In genomic region chr13:97939433-97940160, GRCm38 (mm10) we compare ENCODE assay signal across 9 mouse cellular contexts.
DNase-seq lines count a peak whose midpoint lies in the region; ATAC-seq and TF ChIP-seq lines count a peak whose summit lies in the region.
"Had no signal": no experiment of that assay in that cellular context is flagged by ENCODE, and none has a peak within 500 bp of the region (broad histone marks: within the 10 kb centered on the region; RNA-seq: fewer than 3 reads in every experiment).

No protein-coding gene starts in this region.

- ATAC-seq in Patski, result peak; percentile 83

- peak; percentile 32 to 48 for DNase-seq in heart, adult 18-20 months
- no peak for DNase-seq in heart, postnatal 25 days (ENCODE audit: low spot score)
- peak; percentile 56 for DNase-seq in 416B (ENCODE audit: low read depth)
- DNase-seq in Patski (ENCODE audit: low read depth, low spot score), result no peak
- DNase-seq in kidney, adult 9 months, result peak; percentile 61
- peak; percentile 32 for DNase-seq in retina, postnatal 1 day
- no peak for DNase-seq in frontal cortex, postnatal 14 days (ENCODE audit: low spot score in 2 of 2)
- DNase-seq in cerebellum, adult 9-10 months, result no peak

- in situ Hi-C loops in Patski (cut with MboI; ENCODE audit: low pct_unique_long_range_greater_than_20kb), result loop anchor here (5.0 to 10.0 kb wide), 2 partner anchors 275 to 707 kb away; no protein-coding TSS in a partner anchor

- CTCF ChIA-PET in Patski (lab: Charles Lee), result interaction anchor here (0.8 to 3.7 kb wide), 21 partner anchors 10 to 720 kb away, joined by 3 to 49 read pairs (median 5); partner anchors contain the start of genes Arhgef28 and Enc1

- intact Hi-C loops in heart, postnatal 25 days (cut with DNase I), result loop anchor here (5.0 to 10.0 kb wide), 2 partner anchors 335 to 652 kb away; no protein-coding TSS in a partner anchor

- POLR2A ChIA-PET in Patski (lab: Charles Lee), result no interaction called here

- H3K27me3 ChIP-seq in Patski, result no peaks in the 10 kb centered on the region
- H3K27me3 ChIP-seq: hindbrain, embryonic 15.5 days had no signal

- peak; percentile 81 for TF ChIP-seq CTCF in Patski (IDR thresholded peaks at IDR 0.05)

Comparison
In these comparisons a context has a peak if more than half of its experiments do, and no peak if none do; other contexts are left out.
1. DNase-seq: peak in heart, adult 18-20 months (2 of 2), 416B (single experiment), kidney, adult 9 months (single experiment) and retina, postnatal 1 day (single experiment); none in heart, postnatal 25 days (single experiment), Patski (single experiment), frontal cortex, postnatal 14 days (0 of 2) and cerebellum, adult 9-10 months (single experiment).